Mouse (Mus musculus) inflammation-experienced regulatory T-cells, adult 6 months (primary cell): Measurements from ENCODE around the gene Plin5. TPM values are rescaled to one million over a fixed set of nuclear protein-coding genes. Genes with fewer than 3 reads are reported as not detected.
"Not testable (repeated sequence)": the region's sequence is repeated elsewhere in the genome, so short reads cannot be mapped to it uniquely, and the experiment has no call there.

Experiments used
- ATAC-seq: one replicate; pipeline ENCODE4 v1.8.0; 2017
- polyA plus RNA-seq, 3 experiments: library from polyadenylated mRNA; unstranded; fragments of 100-300 nt; shearing (Covaris generic); gene quantifications; one replicate each; pipeline ENCODE4 v1.2.1; 2017

Gene Plin5
- polyA plus RNA-seq, 3 experiments from 2014 or later = 0.16 TPM; not detected in 2

DNA sequence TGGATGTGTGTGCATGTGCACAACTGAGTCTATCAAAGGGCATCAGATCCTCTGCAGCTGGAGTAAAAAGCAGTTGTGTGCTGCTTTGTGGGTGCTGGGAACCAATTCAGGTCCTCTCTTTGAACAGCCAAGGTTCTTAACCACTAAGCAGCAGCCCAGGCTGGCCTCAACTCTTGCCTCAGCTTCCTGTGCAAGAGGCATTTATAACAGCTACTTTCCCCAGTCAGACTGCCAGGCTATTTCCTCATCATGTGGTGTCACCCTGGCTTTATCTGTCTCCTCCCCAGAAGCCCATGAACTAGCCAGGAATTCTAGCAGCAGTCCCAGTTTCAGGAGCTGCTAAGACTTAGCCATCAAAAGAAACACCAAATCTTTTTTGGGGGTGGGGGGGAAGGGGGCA is 50.9 kb downstream of the Plin5 start:
- ATAC-seq = no peak

GRCm38 (mm10) chr17:56065715-56066114 is 51.7 kb downstream of the Plin5 start:
- ATAC-seq = not testable (repeated sequence)

GRCm38 (mm10) chr17:56062081-56062480 is 55.3 kb downstream of the Plin5 start:
- ATAC-seq = no peak

Other genes with a start within 250 kb of the Plin5 start
- 10 to 100 TPM; 13.0 to 18.7 (median 15.8) TPM for gene Zfp119a, start 238.7 kb downstream of the Plin5 start, polyA plus RNA-seq
- 10 to 100 TPM; 26.9 to 35.6 (median 29.1) TPM for gene Zfp959, start 225.5 kb downstream of the Plin5 start, polyA plus RNA-seq
- 10 to 100 TPM in 2 of 3 experiments, 1 to 10 TPM in 1; 8.1 to 20.3 (median 17.7) TPM for gene Zfp119b, start 168.1 kb downstream of the Plin5 start, polyA plus RNA-seq
- gene Ebi3, start 165.0 kb downstream of the Plin5 start, polyA plus RNA-seq = 10 to 100 TPM; 50.3 to 70.8 (median 50.4) TPM
- 10 to 100 TPM; 25.6 to 36.5 (median 33.0) TPM for gene Yju2, start 158.5 kb downstream of the Plin5 start, polyA plus RNA-seq
- under 1 TPM in 1 of 3 experiments, not detected in 2; 0.40 TPM for gene Shd, start 147.1 kb downstream of the Plin5 start, polyA plus RNA-seq
- under 1 TPM in 1 of 3 experiments, not detected in 2; 0.98 TPM for gene Fsd1, start 131.1 kb downstream of the Plin5 start, polyA plus RNA-seq
- gene Stap2, start 112.0 kb downstream of the Plin5 start, polyA plus RNA-seq = under 1 TPM in 1 of 3 experiments, not detected in 2; 0.30 TPM
- gene Mpnd, start 111.9 kb downstream of the Plin5 start, polyA plus RNA-seq = 10 to 100 TPM in 2 of 3 experiments, 1 to 10 TPM in 1; 8.3 to 24.2 (median 17.4) TPM
- gene Sh3gl1, start 81.0 kb downstream of the Plin5 start, polyA plus RNA-seq = 10 to 100 TPM; 86.9 to 93.6 (median 91.6) TPM
- gene Chaf1a, start 77.2 kb downstream of the Plin5 start, polyA plus RNA-seq = 1 to 10 TPM in 2 of 3 experiments, under 1 TPM in 1; 0.63 to 3.6 (median 1.3) TPM
- 10 to 100 TPM; 28.7 to 41.6 (median 34.2) TPM for gene Ubxn6, start 42.6 kb downstream of the Plin5 start, polyA plus RNA-seq
- 10 to 100 TPM; 32.5 to 58.6 (median 40.3) TPM for gene Hdgfl2, start 38.0 kb downstream of the Plin5 start, polyA plus RNA-seq
- gene Plin4, start 7.8 kb downstream of the Plin5 start, polyA plus RNA-seq = under 1 TPM in 1 of 3 experiments, not detected in 2; 0.09 TPM
- gene Lrg1, start 4.4 kb upstream of the Plin5 start, polyA plus RNA-seq = not detected
- under 1 TPM in 1 of 3 experiments, not detected in 2; 0.13 TPM for gene Sema6b, start 22.7 kb upstream of the Plin5 start, polyA plus RNA-seq
- gene Tnfaip8l1, start 44.9 kb upstream of the Plin5 start, polyA plus RNA-seq = 10 to 100 TPM; 29.8 to 39.7 (median 37.9) TPM
- 10 to 100 TPM; 53.3 to 65.6 (median 59.5) TPM for gene Mydgf, start 66.3 kb upstream of the Plin5 start, polyA plus RNA-seq
- gene Dpp9, start 101.3 kb upstream of the Plin5 start, polyA plus RNA-seq = 10 to 100 TPM; 13.6 to 17.5 (median 14.5) TPM
- gene Fem1a, start 139.2 kb upstream of the Plin5 start, polyA plus RNA-seq = 1 to 10 TPM; 4.9 to 6.2 (median 6.1) TPM
- 10 to 100 TPM in 1 of 3 experiments, 1 to 10 TPM in 2; 8.1 to 11.5 (median 8.7) TPM for gene Ticam1, start 159.2 kb upstream of the Plin5 start, polyA plus RNA-seq
- gene Plin3, start 175.3 kb upstream of the Plin5 start, polyA plus RNA-seq = 10 to 100 TPM; 25.6 to 28.7 (median 25.6) TPM
- not detected for gene Arrdc5, start 182.7 kb upstream of the Plin5 start, polyA plus RNA-seq
- gene Uhrf1, start 185.7 kb upstream of the Plin5 start, polyA plus RNA-seq = 10 to 100 TPM in 1 of 3 experiments, 1 to 10 TPM in 2; 7.1 to 60.4 (median 9.6) TPM
- gene Kdm4b, start 208.5 kb upstream of the Plin5 start, polyA plus RNA-seq = 1 to 10 TPM; 3.2 to 8.4 (median 8.0) TPM